Mouse (Mus musculus) heart, embryonic 11.5 days (tissue): ENCODE results near the gene Dhh. TPM values are rescaled to one million over a fixed set of nuclear protein-coding genes. Genes with fewer than 3 reads are reported as not detected.

ENCODE experiments used
- ATAC-seq: fragments of 200-750 bp; cut with Nextera tagmentation; replicated peaks from 2 replicates; pipeline ENCODE4 v1.8.0; 2017; ENCODE audit warnings: moderate library complexity; ENCODE audit not compliant: insufficient number of reproducible peaks, low FRiP score, low TSS enrichment
- H3K27ac ChIP-seq: fragments of 300-500 bp; sonication (generic); 2 replicates; pipeline ENCODE4 v1.5.1; 2014; ENCODE audit warnings: mild to moderate bottlenecking, low read depth, low read length
- H3K27me3 ChIP-seq: fragments of 300-500 bp; sonication (generic); 2 replicates; pipeline ENCODE4 v1.6.1; 2014; ENCODE audit warnings: mild to moderate bottlenecking, low read length, mixed read lengths; ENCODE audit not compliant: control insufficient read depth, insufficient read depth
- H3K36me3 ChIP-seq: fragments of 300-500 bp; sonication (generic); 2 replicates; pipeline ENCODE4 v1.6.1; 2014; ENCODE audit warnings: mild to moderate bottlenecking, low read length, moderate library complexity, mixed read lengths; ENCODE audit not compliant: control insufficient read depth, insufficient read depth
- H3K4me1 ChIP-seq: fragments of 300-500 bp; sonication (generic); 2 replicates; pipeline ENCODE4 v1.6.1; 2014; ENCODE audit warnings: low read length; ENCODE audit not compliant: control insufficient read depth, insufficient read depth
- H3K4me2 ChIP-seq: fragments of 300-500 bp; sonication (generic); 2 replicates; pipeline ENCODE4 v1.6.1; 2014; ENCODE audit warnings: mild to moderate bottlenecking, moderate library complexity
- H3K4me3 ChIP-seq: fragments of 300-500 bp; sonication (generic); 2 replicates; pipeline ENCODE4 v1.5.1; 2014; ENCODE audit warnings: low read depth, low read length
- H3K9ac ChIP-seq: fragments of 300-500 bp; sonication (generic); 2 replicates; pipeline ENCODE4 v1.6.1; 2014; ENCODE audit warnings: mild to moderate bottlenecking, low read depth, low read length, moderate library complexity
- H3K9me3 ChIP-seq: fragments of 300-500 bp; sonication (generic); replicated peaks from 2 replicates; pipeline ENCODE4 v1.6.1; 2016; ENCODE audit warnings: low read length; ENCODE audit not compliant: control insufficient read depth
- WGBS: fragments of 180-500 bp; shearing (Covaris S2); extraction: QIAGEN DNeasy Blood & Tissue Kit; methylation state at CpG from one replicate; pipeline ENCODE4 v1.1.7; 2014; ENCODE audit not compliant: insufficient replicate concordance; 5-methylcytosine and 5-hydroxymethylcytosine counted together
- polyA plus RNA-seq: library from polyadenylated mRNA; unstranded; fragments of >200 nt; fragmentation: Nextera tagmentation; extraction: Ambion mirVana; gene quantifications from 2 replicates; pipeline ENCODE4 v1.2.1, GENCODE M21; 2014

Gene Dhh
- polyA plus RNA-seq, 1 experiment from 2014 or later, result 2.5 TPM

- Histone ChIP-seq H3K9ac (peak overlapping the region; percentile 100), H3K27me3 (no peaks in the 10 kb centered on the region), H3K4me2 (peak overlapping the region; percentile 99), H3K9me3 (no peaks in the 10 kb centered on the region), H3K27ac (peak overlapping the region; percentile 98), H3K4me3 (peak overlapping the region; percentile 99), H3K4me1 (peaks cover 31% of the 10 kb centered on the region), H3K36me3 (no peaks in the 10 kb centered on the region)
- peak; percentile 78 for ATAC-seq
- 2% methylated on average over 48 of the region's 51 CpGs for WGBS
Observed at GRCm38 (mm10) chr15:98871916-98872888, 26.1 kb downstream of the Dhh start.

GRCm38 (mm10) chr15:98871070-98871915 lies 27.0 kb downstream of the Dhh start, which contains the start of gene Kmt2d:
Kmt2d (minus strand) TSS chr15:98871204.
- H3K9ac ChIP-seq, result peak within 1 kb of the TSS; percentile 100
- peak within 1 kb of the TSS; percentile 98 for H3K27ac ChIP-seq
- peak within 1 kb of the TSS; percentile 99 for H3K4me3 ChIP-seq
- H3K27me3 ChIP-seq, result no peaks in the 10 kb centered on the region
- ATAC-seq, result peak; percentile 58
- peaks cover 35% of the 10 kb centered on the region for H3K4me1 ChIP-seq
- H3K36me3 ChIP-seq, result peaks cover 3% of the 10 kb centered on the region
- H3K4me2 ChIP-seq, result peak within 1 kb of the TSS; percentile 99
- no peaks in the 10 kb centered on the region for H3K9me3 ChIP-seq
- WGBS, result under 1% methylated on average over 83 of the region's 94 CpGs

- Histone ChIP-seq H3K27ac (peak overlapping the region; percentile 98), H3K4me1 (peaks cover 35% of the 10 kb centered on the region), H3K27me3 (no peaks in the 10 kb centered on the region), H3K4me2 (peak overlapping the region; percentile 99), H3K4me3 (peak overlapping the region; percentile 99), H3K36me3 (peaks cover 11% of the 10 kb centered on the region), H3K9me3 (no peaks in the 10 kb centered on the region), H3K9ac (peak overlapping the region; percentile 100)
- WGBS, result under 1% methylated on average over 16 of the region's 16 CpGs
- no peak for ATAC-seq
Observed at GRCm38 (mm10) chr15:98870179-98871069, 27.9 kb downstream of the Dhh start.

- Histone ChIP-seq H3K9ac (peak overlapping the region; percentile 100), H3K4me2 (peak overlapping the region; percentile 99), H3K4me1 (peaks cover 35% of the 10 kb centered on the region), H3K27me3 (no peaks in the 10 kb centered on the region), H3K9me3 (no peaks in the 10 kb centered on the region), H3K4me3 (peak overlapping the region; percentile 99), H3K27ac (peak overlapping the region; percentile 38; the same call in 1 of the 2 replicates), H3K36me3 (peaks cover 20% of the 10 kb centered on the region)
- 10% methylated on average over 8 of the region's 8 CpGs for WGBS
- no peak for ATAC-seq
Observed at GRCm38 (mm10) chr15:98869342-98870178, 28.8 kb downstream of the Dhh start.

GRCm38 (mm10) chr15:98868346-98869063 lies 29.8 kb downstream of the Dhh start:
- H3K4me3 ChIP-seq, result peak overlapping the region; percentile 99
- WGBS, result 27% methylated on average over 11 of the region's 11 CpGs
- no peaks in the 10 kb centered on the region for H3K27me3 ChIP-seq
- H3K27ac ChIP-seq, result peak overlapping the region; percentile 70
- peak overlapping the region; percentile 99 for H3K4me2 ChIP-seq
- peak overlapping the region; percentile 100 for H3K9ac ChIP-seq
- ATAC-seq, result no peak
- peaks cover 30% of the 10 kb centered on the region for H3K36me3 ChIP-seq
- H3K4me1 ChIP-seq, result peaks cover 35% of the 10 kb centered on the region
- no peaks in the 10 kb centered on the region for H3K9me3 ChIP-seq

GRCm38 (mm10) chr15:98867321-98867720 lies 31.0 kb downstream of the Dhh start:
- Histone ChIP-seq H3K4me1 (peaks cover 30% of the 10 kb centered on the region), H3K9ac (no peak overlapping the region), H3K9me3 (no peaks in the 10 kb centered on the region), H3K36me3 (peaks cover 41% of the 10 kb centered on the region), H3K4me2 (peak overlapping the region; percentile 99), H3K27me3 (no peaks in the 10 kb centered on the region), H3K27ac (no peak overlapping the region), H3K4me3 (no peak overlapping the region)
- ATAC-seq, result no peak
- 68% methylated on average over 6 of the region's 6 CpGs for WGBS

- H3K4me3 ChIP-seq, result no peak overlapping the region
- H3K4me1 ChIP-seq, result peaks cover 30% of the 10 kb centered on the region
- no peaks in the 10 kb centered on the region for H3K27me3 ChIP-seq
- H3K36me3 ChIP-seq, result peaks cover 49% of the 10 kb centered on the region
- no peak for ATAC-seq
- H3K27ac ChIP-seq, result no peak overlapping the region
- H3K9me3 ChIP-seq, result no peaks in the 10 kb centered on the region
- H3K4me2 ChIP-seq, result no peak overlapping the region
- no peak overlapping the region for H3K9ac ChIP-seq
- WGBS, result 74% methylated on average over 5 of the region's 5 CpGs
Observed at GRCm38 (mm10) chr15:98866501-98866900, 31.8 kb downstream of the Dhh start.
